In the genomic region with DNA sequence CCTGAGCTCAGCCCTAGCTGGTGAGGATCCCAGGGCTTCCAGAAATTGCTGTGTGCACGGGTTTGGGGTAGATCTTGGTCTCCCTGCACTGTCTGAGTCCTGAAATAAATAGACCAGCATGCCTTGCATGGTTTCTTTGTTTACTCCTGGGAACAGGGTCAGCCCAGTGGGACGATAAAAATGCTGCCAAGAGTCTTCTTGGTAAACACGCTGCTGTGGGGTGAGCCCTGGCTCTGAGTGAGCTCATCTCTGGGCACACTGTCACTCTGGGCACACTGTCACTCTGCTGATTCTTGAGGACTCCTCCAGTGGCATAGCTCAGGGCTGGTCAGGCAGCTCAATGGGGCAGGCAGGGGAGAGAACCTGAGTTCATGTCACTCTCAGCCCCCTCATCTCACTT, we compare ENCODE assay signal across 17 mouse cellular contexts. TPM values are rescaled to one million over a fixed set of nuclear protein-coding genes. Genes with fewer than 3 reads are reported as not detected.
DNase-seq lines count a peak whose midpoint lies in the region; ATAC-seq and TF ChIP-seq lines count a peak whose summit lies in the region.
"Had no signal": no experiment of that assay in that cellular context is flagged by ENCODE, and none has a peak within 500 bp of the region (broad histone marks: within the 10 kb centered on the region; RNA-seq: fewer than 3 reads in every experiment).

No protein-coding gene starts in this region.

- no peaks in the 10 kb centered on the region for H3K36me3 ChIP-seq in hindbrain, embryonic 16.5 days (ENCODE audit: control insufficient read depth, insufficient read depth, low read length)
- H3K36me3 ChIP-seq: heart, embryonic 13.5 days; limb, embryonic 10.5 days; neural tube, embryonic 15.5 days; stomach, embryonic 15.5 days had no signal

- peak; percentile 13 for DNase-seq in heart, adult 8-10 months (ENCODE audit: low spot score)
- no peak for DNase-seq in heart, postnatal 14 days
- DNase-seq in lung, postnatal 10 days: peak; percentile 29
- no peak for DNase-seq in lung, postnatal 4 days
- peak; percentile 33 to 68 for DNase-seq in cerebellum, adult 2 months
- DNase-seq in adrenal gland, adult (ENCODE audit: inconsistent age in 2 of 2, low spot score in 1 of 2): no peak
- DNase-seq: adrenal gland, postnatal 10 days; kidney, postnatal 4 days; lung, embryonic 14.5 days; midbrain, embryonic 14.5 days had no signal

- no peak for TF ChIP-seq CTCF in cerebellum, adult 2 months (IDR thresholded peaks at IDR 0.05; ENCODE audit: borderline replicate concordance, insufficient read depth, low read depth, low read length)

- no peak overlapping the region for H3K4me3 ChIP-seq in cerebellum, adult 2 months (replicated peaks; ENCODE audit: insufficient read depth, low read depth, low read length)
- no peak overlapping the region for H3K4me3 ChIP-seq in hindbrain, embryonic 16.5 days (ENCODE audit: low read length)
- H3K4me3 ChIP-seq: heart, embryonic 13.5 days; limb, embryonic 10.5 days; neural tube, embryonic 15.5 days; stomach, embryonic 15.5 days had no signal

- H3K9me3 ChIP-seq in hindbrain, embryonic 16.5 days (ENCODE audit: control insufficient read depth, low read length): no peaks in the 10 kb centered on the region
- H3K9me3 ChIP-seq: heart, embryonic 13.5 days; limb, embryonic 10.5 days; neural tube, embryonic 15.5 days; stomach, embryonic 15.5 days had no signal

- no peak overlapping the region for H3K9ac ChIP-seq in hindbrain, embryonic 16.5 days (ENCODE audit: low read depth, low read length)
- H3K9ac ChIP-seq: heart, embryonic 13.5 days; lung, embryonic 14.5 days; neural tube, embryonic 15.5 days; stomach, embryonic 15.5 days had no signal

- no peak for TF ChIP-seq POLR2A in cerebellum, adult 2 months (IDR thresholded peaks at IDR 0.05; ENCODE audit: borderline replicate concordance, insufficient read depth, low read length)

- H3K27ac ChIP-seq in cerebellum, adult 2 months (ENCODE audit: insufficient read depth, low read length): peak overlapping the region; percentile 66
- no peak overlapping the region for H3K27ac ChIP-seq in hindbrain, embryonic 16.5 days (ENCODE audit: low read depth, low read length)
- H3K27ac ChIP-seq: heart, embryonic 13.5 days; limb, embryonic 10.5 days; neural tube, embryonic 15.5 days; stomach, embryonic 15.5 days had no signal

- ATAC-seq in hindbrain, embryonic 16.5 days: peak; percentile 55; the same call in 1 of the 2 replicates
- ATAC-seq: forebrain, embryonic 16.5 days; intestine, embryonic 16.5 days had no signal

- H3K27me3 ChIP-seq in cerebellum, adult 2 months (ENCODE audit: control insufficient read depth, insufficient read depth, low read length): no peaks in the 10 kb centered on the region
- H3K27me3 ChIP-seq in hindbrain, embryonic 16.5 days (replicated peaks; ENCODE audit: control insufficient read depth, insufficient read depth, low read length): no peaks in the 10 kb centered on the region
- H3K27me3 ChIP-seq: stomach, embryonic 15.5 days had no signal

- intact Hi-C loops in heart, postnatal 14 days (cut with DNase I): loop anchor here (5.0 kb wide), 2 partner anchors 154 to 259 kb away; no protein-coding TSS in a partner anchor

- H3K4me2 ChIP-seq in hindbrain, embryonic 16.5 days (ENCODE audit: low read length): no peak overlapping the region
- H3K4me2 ChIP-seq: heart, embryonic 13.5 days; lung, embryonic 14.5 days; neural tube, embryonic 15.5 days; stomach, embryonic 15.5 days had no signal

- H3K4me1 ChIP-seq in cerebellum, adult 2 months (ENCODE audit: control insufficient read depth, insufficient read depth, low read length): peaks cover 3% of the 10 kb centered on the region
- H3K4me1 ChIP-seq in hindbrain, embryonic 16.5 days (ENCODE audit: control insufficient read depth, insufficient read depth, low read depth, low read length): no peaks in the 10 kb centered on the region
- H3K4me1 ChIP-seq: neural tube, embryonic 15.5 days; stomach, embryonic 15.5 days had no signal

- WGBS in cerebellum, adult 2 months: 13% methylated on average over 3 of the region's 3 CpGs
- 28% methylated on average over 3 of the region's 3 CpGs for WGBS in hindbrain, embryonic 16.5 days

RNA-seq across cellular contexts. Expression of a gene that starts 36.9 kb away (rescaled TPM):
- 10 to 100 TPM; 16.3 to 21.5 (median 20.7) TPM for total RNA-seq in heart, adult 8-10 months (2022)
- total RNA-seq in heart, postnatal 14 days (2021): 10 to 100 TPM; 28.3 to 28.7 TPM
- 13.6 and 13.9 TPM in 2 replicates for polyA plus RNA-seq in cerebellum, adult 2 months (2012; rRNA removed)
- 54.8 and 69.4 TPM in 2 replicates for polyA plus RNA-seq in hindbrain, embryonic 16.5 days (2015; fragmentation: Nextera tagmentation; extraction: Ambion mirVana)

Comparison
In these comparisons a context has a peak if more than half of its experiments do, and no peak if none do; other contexts are left out.
1. DNase-seq: peak in heart, adult 8-10 months (single experiment), lung, postnatal 10 days (single experiment) and cerebellum, adult 2 months (2 of 2); none in heart, postnatal 14 days (0 of 2), lung, postnatal 4 days (0 of 2) and adrenal gland, adult (0 of 2).